Mouse (Mus musculus): ENCODE results near the gene Arid5b. TPM values are rescaled to one million over a fixed set of nuclear protein-coding genes. Genes with fewer than 3 reads are reported as not detected.

Arid5b gene
- polyA plus RNA-seq, 1 experiment from 2014 or later = 44.2 TPM

DNA sequence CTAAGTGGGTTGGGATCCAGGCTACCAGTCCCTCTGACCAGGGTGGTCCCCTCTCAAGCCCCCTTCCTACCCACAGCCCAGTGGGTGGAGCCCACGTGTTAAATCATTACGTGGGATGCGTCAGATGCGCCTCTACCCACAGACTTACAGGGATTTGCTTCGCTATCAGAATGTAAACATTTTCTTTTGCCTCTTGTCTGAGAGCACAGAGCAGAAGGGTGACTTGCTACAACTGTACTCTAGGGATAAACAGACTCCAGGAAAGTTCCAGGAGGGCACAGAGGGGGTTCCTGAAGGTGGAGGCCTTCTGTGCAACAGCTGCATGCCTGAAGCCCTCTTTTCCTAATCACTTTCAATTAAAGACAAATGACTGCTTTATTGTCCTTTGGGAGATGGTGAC is 98.8 kb downstream of the Arid5b start:
- H3K27ac ChIP-seq = no peak overlapping the region
- H3K27me3 ChIP-seq = no peaks in the 10 kb centered on the region
- H3K36me3 ChIP-seq = peaks cover 14% of the 10 kb centered on the region
- peaks cover 51% of the 10 kb centered on the region for H3K4me1 ChIP-seq
- no peak for ATAC-seq (ENCODE audit: low FRiP score, low read depth)
- no peak overlapping the region for H3K4me3 ChIP-seq
- no peak overlapping the region for H3K9ac ChIP-seq
- H3K9me3 ChIP-seq = no peaks in the 10 kb centered on the region
- WGBS = 63% methylated on average over 5 of the region's 5 CpGs
- H3K4me2 ChIP-seq (replicated peaks) = no peak overlapping the region

GRCm38 (mm10) chr10:68179339-68179738 is 99.2 kb downstream of the Arid5b start:
- Histone ChIP-seq H3K9ac (no peak overlapping the region), H3K4me2 (replicated peaks) (no peak overlapping the region), H3K9me3 (no peaks in the 10 kb centered on the region), H3K27me3 (no peaks in the 10 kb centered on the region), H3K36me3 (peaks cover 16% of the 10 kb centered on the region), H3K27ac (no peak overlapping the region), H3K4me3 (no peak overlapping the region), H3K4me1 (peaks cover 49% of the 10 kb centered on the region)
- no peak for ATAC-seq (ENCODE audit: low FRiP score, low read depth)
- 72% methylated on average over 4 of the region's 4 CpGs for WGBS

GRCm38 (mm10) chr10:68177697-68178485 is 100.6 kb downstream of the Arid5b start:
- Histone ChIP-seq H3K9ac (no peak overlapping the region), H3K27ac (no peak overlapping the region), H3K4me1 (peaks cover 47% of the 10 kb centered on the region), H3K36me3 (peaks cover 12% of the 10 kb centered on the region), H3K4me3 (no peak overlapping the region), H3K27me3 (no peaks in the 10 kb centered on the region), H3K9me3 (no peaks in the 10 kb centered on the region), H3K4me2 (replicated peaks) (no peak overlapping the region)
- no peak for ATAC-seq (ENCODE audit: low FRiP score, low read depth)
- 71% methylated on average over 10 of the region's 10 CpGs for WGBS

DNA sequence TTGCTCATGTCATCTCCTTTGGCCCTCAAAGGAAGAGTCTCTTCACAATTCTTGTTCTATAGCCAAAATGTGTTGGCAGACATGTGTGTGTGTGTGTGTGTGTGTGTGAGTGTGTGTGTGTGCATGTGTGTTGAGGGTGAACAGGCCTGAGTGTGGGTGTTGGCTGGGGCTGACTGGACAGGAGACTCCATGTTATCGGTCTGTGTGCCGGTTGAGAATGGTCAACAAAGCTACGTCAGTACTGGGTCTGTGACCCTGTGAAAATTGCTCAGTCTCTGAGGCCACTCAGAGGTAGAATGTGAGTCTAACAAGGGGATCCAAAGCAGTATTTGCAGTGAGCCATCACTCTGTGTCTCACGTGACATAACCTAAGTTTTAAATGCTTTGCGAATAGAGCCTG is 102.7 kb downstream of the Arid5b start:
- WGBS = 93% methylated on average over 5 of the region's 5 CpGs
- ATAC-seq (ENCODE audit: low FRiP score, low read depth) = no peak
- Histone ChIP-seq H3K4me1 (peaks cover 35% of the 10 kb centered on the region), H3K9ac (no peak overlapping the region), H3K9me3 (no peaks in the 10 kb centered on the region), H3K27me3 (no peaks in the 10 kb centered on the region), H3K4me3 (no peak overlapping the region), H3K36me3 (peaks cover 23% of the 10 kb centered on the region), H3K4me2 (replicated peaks) (no peak overlapping the region), H3K27ac (no peak overlapping the region)

GRCm38 (mm10) chr10:68173634-68174033 is 104.9 kb downstream of the Arid5b start:
- no peak for ATAC-seq (ENCODE audit: low FRiP score, low read depth)
- WGBS = 46% methylated on average over 9 of the region's 9 CpGs

DNA sequence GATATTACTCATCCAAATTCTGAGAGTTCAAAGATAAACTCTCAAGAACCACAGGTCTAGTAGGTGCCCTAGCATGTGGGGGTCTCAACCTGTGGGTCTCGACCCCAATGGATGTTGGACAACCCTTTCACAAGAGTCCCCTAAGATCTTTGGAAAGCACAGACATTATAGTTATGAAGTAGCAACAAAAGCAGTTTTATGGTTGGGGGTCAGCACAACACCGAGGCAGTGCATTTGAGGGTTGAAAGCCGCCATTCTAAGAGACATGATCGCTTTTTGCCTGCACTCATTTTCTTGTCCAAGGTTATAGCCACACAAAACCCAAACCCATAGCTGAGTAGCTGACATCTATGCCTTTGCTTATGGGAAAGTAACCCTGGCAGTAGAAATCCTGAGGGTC is 105.6 kb downstream of the Arid5b start:
- no peak overlapping the region for H3K4me2 ChIP-seq (replicated peaks)
- WGBS = 80% methylated on average over 4 of the region's 4 CpGs
- H3K9me3 ChIP-seq = no peaks in the 10 kb centered on the region
- H3K4me3 ChIP-seq = no peak overlapping the region
- no peak for ATAC-seq (ENCODE audit: low FRiP score, low read depth)
- peaks cover 47% of the 10 kb centered on the region for H3K4me1 ChIP-seq
- H3K9ac ChIP-seq = no peak overlapping the region
- no peak overlapping the region for H3K27ac ChIP-seq
- H3K36me3 ChIP-seq = peaks cover 23% of the 10 kb centered on the region
- H3K27me3 ChIP-seq = no peaks in the 10 kb centered on the region

More at GRCm38 (mm10) chr10:68173634-68174033, 104.9 kb downstream of the Arid5b start:
- H3K27ac ChIP-seq = no peak overlapping the region
- no peaks in the 10 kb centered on the region for H3K27me3 ChIP-seq
- H3K9ac ChIP-seq = no peak overlapping the region
- no peak overlapping the region for H3K4me3 ChIP-seq
- H3K36me3 ChIP-seq = peaks cover 23% of the 10 kb centered on the region
- no peaks in the 10 kb centered on the region for H3K9me3 ChIP-seq
- H3K4me1 ChIP-seq = peaks cover 43% of the 10 kb centered on the region
- H3K4me2 ChIP-seq (replicated peaks) = no peak overlapping the region

- ATAC-seq (ENCODE audit: low FRiP score, low read depth) = no peak
- H3K4me1 ChIP-seq = peaks cover 47% of the 10 kb centered on the region
- H3K9me3 ChIP-seq = no peaks in the 10 kb centered on the region
- H3K4me3 ChIP-seq = no peak overlapping the region
- WGBS = 65% methylated on average over 9 of the region's 9 CpGs
- peaks cover 23% of the 10 kb centered on the region for H3K36me3 ChIP-seq
- H3K27ac ChIP-seq = no peak overlapping the region
- H3K9ac ChIP-seq = no peak overlapping the region
- no peak overlapping the region for H3K4me2 ChIP-seq (replicated peaks)
- no peaks in the 10 kb centered on the region for H3K27me3 ChIP-seq
Observed at GRCm38 (mm10) chr10:68171974-68172373, 106.6 kb downstream of the Arid5b start.

- Histone ChIP-seq H3K27ac (0 out of 2 replicates have a peak overlapping the region, but pooled peaks have one; percentile 39), H3K4me3 (no peak overlapping the region), H3K27me3 (no peaks in the 10 kb centered on the region), H3K4me1 (peaks cover 55% of the 10 kb centered on the region), H3K36me3 (peaks cover 11% of the 10 kb centered on the region), H3K9ac (no peak overlapping the region), H3K9me3 (no peaks in the 10 kb centered on the region), H3K4me2 (replicated peaks) (no peak overlapping the region)
- ATAC-seq (ENCODE audit: low FRiP score, low read depth) = no peak
- 38% methylated on average over 6 of the region's 6 CpGs for WGBS
Observed at GRCm38 (mm10) chr10:68168613-68169012, 109.9 kb downstream of the Arid5b start.

- no peak overlapping the region for H3K9ac ChIP-seq
- H3K9me3 ChIP-seq = no peaks in the 10 kb centered on the region
- 89% methylated on average over 8 of the region's 8 CpGs for WGBS
- 0 out of 2 replicates have a peak overlapping the region, but pooled peaks have one; percentile 39 for H3K27ac ChIP-seq
- no peak overlapping the region for H3K4me3 ChIP-seq
- H3K36me3 ChIP-seq = peaks cover 11% of the 10 kb centered on the region
- peaks cover 54% of the 10 kb centered on the region for H3K4me1 ChIP-seq
- no peak for ATAC-seq (ENCODE audit: low FRiP score, low read depth)
- H3K27me3 ChIP-seq = no peaks in the 10 kb centered on the region
- H3K4me2 ChIP-seq (replicated peaks) = no peak overlapping the region
Observed at GRCm38 (mm10) chr10:68168141-68168540, 110.4 kb downstream of the Arid5b start.

GRCm38 (mm10) chr10:68167118-68167517 is 111.4 kb downstream of the Arid5b start:
- no peaks in the 10 kb centered on the region for H3K27me3 ChIP-seq
- 56% methylated on average over 4 of the region's 4 CpGs for WGBS
- peaks cover 54% of the 10 kb centered on the region for H3K4me1 ChIP-seq
- H3K9me3 ChIP-seq = no peaks in the 10 kb centered on the region
- H3K4me2 ChIP-seq (replicated peaks) = no peak overlapping the region
- ATAC-seq (ENCODE audit: low FRiP score, low read depth) = no peak
- peaks cover 8% of the 10 kb centered on the region for H3K36me3 ChIP-seq
- H3K27ac ChIP-seq = peak overlapping the region; percentile 23; the same call in 1 of the 2 replicates
- no peak overlapping the region for H3K9ac ChIP-seq
- H3K4me3 ChIP-seq = no peak overlapping the region

DNA sequence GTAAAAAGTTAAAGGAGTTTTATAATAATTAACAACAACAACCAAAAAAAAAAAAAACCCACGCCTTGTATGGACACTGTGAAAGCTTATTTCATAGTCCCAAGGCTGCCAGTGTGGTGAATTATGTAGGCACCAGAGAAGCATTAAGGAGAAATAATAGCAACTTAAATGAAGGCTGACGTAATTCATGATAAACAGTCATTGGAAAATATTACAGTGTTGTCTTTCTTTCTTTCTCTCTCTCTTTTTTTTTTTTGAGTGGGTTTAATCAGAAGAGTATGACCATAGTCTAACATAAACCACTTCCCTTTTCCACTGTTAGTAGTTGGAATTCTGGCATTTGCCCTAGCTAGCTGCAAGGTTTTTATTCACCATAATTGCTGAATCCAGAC is 111.8 kb downstream of the Arid5b start:
- Histone ChIP-seq H3K27ac (peak overlapping the region; percentile 23; the same call in 1 of the 2 replicates), H3K4me3 (no peak overlapping the region), H3K4me1 (peaks cover 54% of the 10 kb centered on the region), H3K9me3 (no peaks in the 10 kb centered on the region), H3K36me3 (peaks cover 9% of the 10 kb centered on the region), H3K27me3 (no peaks in the 10 kb centered on the region), H3K9ac (no peak overlapping the region), H3K4me2 (replicated peaks) (no peak overlapping the region)
- WGBS = 23% methylated on average over 2 of the region's 2 CpGs
- peak; percentile 58 for ATAC-seq (ENCODE audit: low FRiP score, low read depth)

GRCm38 (mm10) chr10:68165709-68166694 is 112.5 kb downstream of the Arid5b start:
- Histone ChIP-seq H3K9me3 (no peaks in the 10 kb centered on the region), H3K27ac (peak overlapping the region; percentile 67; the same call in 1 of the 2 replicates), H3K4me1 (peaks cover 54% of the 10 kb centered on the region), H3K4me2 (replicated peaks) (peak overlapping the region; percentile 21; the same call in 1 of the 2 replicates), H3K36me3 (peaks cover 7% of the 10 kb centered on the region), H3K27me3 (no peaks in the 10 kb centered on the region), H3K4me3 (no peak overlapping the region), H3K9ac (no peak overlapping the region)
- WGBS = 27% methylated on average over 10 of the region's 10 CpGs
- ATAC-seq (ENCODE audit: low FRiP score, low read depth) = peak; percentile 46

All from limb, embryonic 13.5 days (tissue).